Mouse (Mus musculus): ENCODE data around the gene Tdgf1.

- TF ChIP-seq CTCF (IDR thresholded peaks at IDR 0.05; ENCODE audit: low read depth) (no peak), EP300 (IDR thresholded peaks at IDR 0.05; ENCODE audit: low read depth) (no peak)
These were observed 41.4 kb upstream of the Tdgf1 start for GRCm38 (mm10) chr9:110987331-110987730.

All from liver, postnatal 0 days (tissue).